Mouse (Mus musculus) gastrocnemius, postnatal 10 days (tissue): ENCODE measurements around the gene Sebox. TPM values are rescaled to one million over a fixed set of nuclear protein-coding genes. Genes with fewer than 3 reads are reported as not detected.

Experiments used
- DNase-seq: peaks from one replicate; pipeline ENCODE4 v3.0.0; 2021; ENCODE audit warnings: mixed read lengths
- total RNA-seq, 2 experiments: library from RNA; stranded (reverse); gene quantifications; 2 replicates each; pipeline ENCODE4 v1.2.3; 2021

The Sebox gene
- total RNA-seq, 2 experiments from 2014 or later, result not detected

- DNase-seq, result no peak
Measured at GRCm38 (mm10) chr11:78535376-78536079, 32.3 kb downstream of the Sebox start.

GRCm38 (mm10) chr11:78536080-78536689, 32.9 kb downstream of the Sebox start, which contains the start of the genes Tnfaip1 and Ift20:
Gene Tnfaip1, minus strand, starts transcription at chr11:78536332.
Gene Ift20, plus strand, starts transcription at chr11:78536361.
- peak; percentile 90 for DNase-seq

- no peak for DNase-seq
Measured at GRCm38 (mm10) chr11:78536690-78537084, 33.4 kb downstream of the Sebox start.

- no peak for DNase-seq
Measured at GRCm38 (mm10) chr11:78540358-78540757, 37.1 kb downstream of the Sebox start.

DNA sequence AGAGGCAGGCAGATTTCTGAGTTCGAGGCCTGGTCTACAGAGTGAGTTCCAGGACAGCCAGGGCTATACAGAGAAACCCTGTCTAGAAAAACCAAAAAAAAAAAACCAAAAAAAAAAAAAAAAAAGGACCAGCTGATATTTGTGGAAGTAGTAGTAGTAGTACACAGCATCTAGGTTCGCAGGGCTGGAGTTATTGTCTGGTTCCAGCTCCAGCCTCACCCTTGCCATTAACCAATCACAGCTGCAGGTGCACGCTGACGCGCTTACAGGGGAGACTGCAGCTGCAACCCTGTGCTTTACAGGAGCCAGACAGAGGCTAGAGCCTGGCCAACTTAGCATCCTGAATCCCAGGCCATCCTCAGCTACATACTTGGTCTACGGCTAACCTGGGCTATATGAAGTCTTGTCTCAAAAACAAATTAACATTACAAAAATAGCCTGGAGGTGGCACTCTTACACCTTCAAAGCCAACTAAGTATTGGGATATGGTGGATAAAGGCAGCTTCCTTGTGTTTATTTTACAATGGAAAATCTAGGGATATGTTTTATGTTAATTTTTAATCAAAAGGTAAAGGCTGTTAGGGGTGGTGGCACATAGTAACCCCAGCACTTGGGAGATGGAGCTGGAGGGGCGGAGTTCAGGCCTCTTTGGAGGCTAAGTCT, 41.3 kb downstream of the Sebox start:
- DNase-seq, result no peak

DNA sequence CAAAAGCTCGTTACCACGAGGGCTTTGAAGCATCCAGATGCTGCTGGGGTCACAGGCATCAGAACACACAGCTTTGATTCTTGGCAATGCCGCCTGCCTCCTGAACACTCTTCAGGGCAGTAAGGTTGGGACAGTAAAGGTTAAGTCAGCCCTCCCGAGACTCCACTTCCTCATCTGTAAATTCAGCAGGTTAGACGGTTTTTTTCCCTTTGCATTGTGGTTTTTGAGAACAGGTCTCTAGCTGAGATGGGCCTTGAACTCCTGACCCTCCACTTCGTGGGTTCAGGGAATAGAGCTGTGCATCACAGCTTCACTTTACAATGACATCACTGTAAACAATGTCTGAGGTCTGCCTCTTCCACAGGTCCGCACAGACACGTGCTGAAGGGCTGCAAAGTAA, 41.9 kb downstream of the Sebox start:
- DNase-seq, result no peak

- no peak for DNase-seq
Measured at GRCm38 (mm10) chr11:78547718-78548460, 44.6 kb downstream of the Sebox start.

DNA sequence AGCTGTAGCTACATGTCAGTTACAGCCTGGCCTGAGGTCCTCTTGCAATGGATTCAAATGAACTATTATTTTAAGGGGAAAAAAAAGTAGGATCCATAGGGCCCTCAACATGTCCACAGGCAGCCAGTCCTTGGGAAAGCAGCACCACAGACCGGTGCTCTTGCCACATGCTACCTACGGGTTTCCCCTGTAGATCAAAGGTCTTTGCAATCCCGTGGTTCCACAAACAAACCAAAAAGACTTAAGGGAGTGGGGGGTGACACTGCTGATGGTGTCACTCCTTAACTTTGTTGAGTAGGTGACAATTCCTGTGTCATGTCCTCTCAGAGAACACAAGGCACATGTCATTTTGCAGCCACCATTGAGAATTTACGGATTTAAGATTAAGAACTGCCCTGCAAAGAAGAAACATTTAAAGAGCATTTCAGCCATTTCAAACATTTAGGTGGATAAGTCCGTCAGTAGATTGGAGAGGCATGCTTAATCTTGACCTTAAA, 46.3 kb downstream of the Sebox start:
- no peak for DNase-seq

GRCm38 (mm10) chr11:78550168-78551058, 47.2 kb downstream of the Sebox start, which contains the start of gene Tmem97:
Gene Tmem97, minus strand, starts transcription at chr11:78550777.
- peak; percentile 89 for DNase-seq

DNA sequence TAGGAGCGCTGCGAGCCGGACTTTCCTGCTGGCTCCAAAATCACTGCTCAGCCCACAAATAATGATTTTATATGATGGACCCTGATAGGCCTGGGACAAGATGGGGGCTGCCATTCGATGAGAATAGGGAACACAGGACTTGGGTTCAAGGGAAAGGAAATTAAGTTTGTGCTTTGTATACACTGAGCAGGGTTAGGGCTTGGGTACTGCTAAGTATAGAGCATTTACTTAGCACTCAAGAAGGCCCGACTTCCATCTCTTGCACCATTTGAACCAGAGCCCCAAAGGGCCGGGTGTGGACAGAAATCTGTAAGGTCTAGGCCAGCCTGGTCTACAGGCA, 47.8 kb downstream of the Sebox start:
- DNase-seq, result no peak

Other genes with a start within 250 kb of the Sebox start
- 100 to 1,000 TPM; 136 to 138 TPM for gene 2610507B11Rik, start 241.7 kb upstream of the Sebox start, total RNA-seq
- gene BC030499, start 212.6 kb upstream of the Sebox start, total RNA-seq, result under 1 TPM; 0.36 to 0.59 TPM
- gene Spag5, start 201.9 kb upstream of the Sebox start, total RNA-seq, result 10 to 100 TPM in 1 of 2 experiments, 1 to 10 TPM in 1; 7.1 to 11.3 TPM
- gene Aldoc, start 180.5 kb upstream of the Sebox start, total RNA-seq, result 1 to 10 TPM; 1.9 to 2.0 TPM
- gene Pigs, start 175.0 kb upstream of the Sebox start, total RNA-seq, result 10 to 100 TPM; 24.9 to 25.5 TPM
- 10 to 100 TPM; 26.2 to 28.4 TPM for gene Unc119, start 160.0 kb upstream of the Sebox start, total RNA-seq
- gene Foxn1, start 116.9 kb upstream of the Sebox start, total RNA-seq, result not detected
- not detected for gene Slc13a2, start 81.2 kb upstream of the Sebox start, total RNA-seq
- 1 to 10 TPM; 1.6 to 2.8 TPM for gene Slc46a1, start 37.8 kb upstream of the Sebox start, total RNA-seq
- 1 to 10 TPM; 1.2 to 1.7 TPM for gene Sarm1, start 5.7 kb upstream of the Sebox start, total RNA-seq
- 10 to 100 TPM; 29.8 to 39.0 TPM for gene Vtn, start 4.4 kb upstream of the Sebox start, total RNA-seq
- 10 to 100 TPM; 14.2 to 16.3 TPM for gene Tmem199, start 8.7 kb downstream of the Sebox start, total RNA-seq
- gene Poldip2, start 8.7 kb downstream of the Sebox start, total RNA-seq, result 100 to 1,000 TPM in 1 of 2 experiments, 10 to 100 TPM in 1; 99.9 to 109 TPM
- 10 to 100 TPM; 39.3 to 42.6 TPM for gene Tnfaip1, start 32.9 kb downstream of the Sebox start, total RNA-seq
- 10 to 100 TPM; 28.0 to 39.1 TPM for gene Ift20, start 32.9 kb downstream of the Sebox start, total RNA-seq
- gene Tmem97, start 47.3 kb downstream of the Sebox start, total RNA-seq, result 10 to 100 TPM; 11.9 to 13.9 TPM
- 1 to 10 TPM; 6.5 to 8.6 TPM for gene Nlk, start 193.9 kb downstream of the Sebox start, total RNA-seq
- 10 to 100 TPM; 14.4 to 16.4 TPM for gene Ccnq, start 248.3 kb downstream of the Sebox start, total RNA-seq